In the genomic region with DNA sequence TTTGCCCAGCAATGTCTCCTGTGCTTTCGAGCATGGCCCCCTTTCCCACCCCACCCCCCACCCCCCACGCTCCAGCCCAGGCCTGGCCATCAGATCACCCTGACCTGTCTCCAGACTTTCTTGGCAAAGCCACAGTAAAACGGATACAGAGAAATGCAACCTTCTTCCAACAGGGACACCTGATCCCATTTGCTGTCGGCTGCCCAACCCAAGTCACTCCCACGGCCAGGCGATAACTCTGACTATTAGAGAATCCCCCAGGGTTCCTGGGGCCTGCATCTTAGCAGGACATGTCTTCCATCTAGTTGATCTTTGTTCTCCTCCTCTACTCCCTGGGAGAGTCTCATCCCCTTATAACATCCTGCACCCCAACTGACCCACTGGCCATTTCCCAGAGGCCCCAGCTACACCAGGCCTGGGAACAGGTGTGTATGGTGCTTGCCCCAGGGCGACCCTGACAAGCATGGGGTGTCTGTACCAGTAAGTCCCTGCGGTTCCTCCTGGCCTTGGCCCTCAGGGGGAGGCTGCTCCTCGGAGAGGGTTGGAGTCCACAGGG, we compare ENCODE assay signal across 18 mouse cellular contexts. TPM values are rescaled to one million over a fixed set of nuclear protein-coding genes. Genes with fewer than 3 reads are reported as not detected.
"Had no signal": no experiment of that assay in that cellular context is flagged by ENCODE, and none has a peak within 500 bp of the region (broad histone marks: within the 10 kb centered on the region; RNA-seq: fewer than 3 reads in every experiment).

No protein-coding gene starts in this region.

- H3K36me3 ChIP-seq: kidney, embryonic 15.5 days; limb, embryonic 13.5 days; liver, embryonic 15.5 days; midbrain, embryonic 13.5 days; stomach, embryonic 15.5 days had no signal

- ATAC-seq: lung, postnatal 0 days; midbrain, embryonic 13.5 days had no signal

- DNase-seq: kidney, postnatal 4 days; left cerebral cortex, postnatal 4 days; lung, adult 2 months; lung, postnatal 36 days; right cerebral cortex, postnatal 4 days; thymus, postnatal 4 days had no signal

- H3K9me3 ChIP-seq: kidney, embryonic 15.5 days; limb, embryonic 13.5 days; liver, embryonic 15.5 days; midbrain, embryonic 13.5 days; stomach, embryonic 15.5 days had no signal

- H3K9ac ChIP-seq: kidney, embryonic 15.5 days; limb, embryonic 13.5 days; liver, embryonic 15.5 days; midbrain, embryonic 13.5 days; stomach, embryonic 15.5 days had no signal

- H3K4me3 ChIP-seq: kidney, embryonic 15.5 days; layer of hippocampus, adult 2 months; limb, embryonic 13.5 days; liver, embryonic 15.5 days; midbrain, embryonic 13.5 days; stomach, embryonic 15.5 days had no signal

- H3K4me1 ChIP-seq: liver, embryonic 15.5 days; stomach, embryonic 15.5 days had no signal

- H3K4me2 ChIP-seq: kidney, embryonic 15.5 days; limb, embryonic 13.5 days; liver, embryonic 15.5 days; midbrain, embryonic 13.5 days; stomach, embryonic 15.5 days had no signal

- H3K27ac ChIP-seq: kidney, embryonic 15.5 days; layer of hippocampus, adult 2 months; limb, embryonic 13.5 days; liver, embryonic 15.5 days; midbrain, embryonic 13.5 days; stomach, embryonic 15.5 days had no signal

- H3K27me3 ChIP-seq: kidney, embryonic 15.5 days; limb, embryonic 13.5 days; liver, embryonic 15.5 days; stomach, embryonic 15.5 days had no signal

RNA-seq across cellular contexts. Expression of a gene that starts 18.8 kb away (rescaled TPM):
- total RNA-seq: liver, adult 2 months had no signal
- polyA plus RNA-seq: liver, adult 2 months had no signal

RNA-seq across cellular contexts. Expression of a gene that starts 50.7 kb away (rescaled TPM):
- total RNA-seq: left cerebral cortex, adult 18-20 months; left cerebral cortex, postnatal 10 days; left cerebral cortex, postnatal 4 days; midbrain, postnatal 0 days had no signal
- polyA plus RNA-seq: midbrain, postnatal 0 days had no signal

RNA-seq across cellular contexts. Expression of a gene that starts 59.6 kb away (rescaled TPM):
- total RNA-seq: layer of hippocampus, adult 2 months; left cerebral cortex, postnatal 10 days; left cerebral cortex, postnatal 4 days; liver, adult 2 months had no signal
- polyA plus RNA-seq: kidney, embryonic 15.5 days; limb, embryonic 13.5 days; liver, adult 2 months; lung, postnatal 0 days; midbrain, embryonic 13.5 days; neural tube, embryonic 14.5 days had no signal
